Mouse (Mus musculus) neural tube, embryonic 12.5 days (tissue): Measurements from ENCODE around the gene Osgin1. TPM values are rescaled to one million over a fixed set of nuclear protein-coding genes. Genes with fewer than 3 reads are reported as not detected.

ENCODE experiments used
- ATAC-seq: fragments of 200-750 bp; cut with Nextera tagmentation; 2 replicates; pipeline ENCODE4 v1.8.0; 2017; ENCODE audit warnings: low read depth, mild to moderate bottlenecking, moderate TSS enrichment, moderate library complexity; ENCODE audit not compliant: low FRiP score
- H3K27ac ChIP-seq: fragments of 300-500 bp; sonication (generic); 2 replicates; pipeline ENCODE4 v1.5.1; 2016
- H3K27me3 ChIP-seq: fragments of 300-500 bp; sonication (generic); replicated peaks from 2 replicates; pipeline ENCODE4 v1.6.1; 2016; ENCODE audit warnings: mild to moderate bottlenecking
- H3K36me3 ChIP-seq: fragments of 300-500 bp; sonication (generic); 2 replicates; pipeline ENCODE4 v1.6.1; 2016; ENCODE audit warnings: mild to moderate bottlenecking
- H3K4me1 ChIP-seq: fragments of 300-500 bp; sonication (generic); 2 replicates; pipeline ENCODE4 v1.6.1; 2016
- H3K4me2 ChIP-seq: fragments of 300-500 bp; sonication (generic); replicated peaks from 2 replicates; pipeline ENCODE4 v1.6.1; 2016; ENCODE audit warnings: mild to moderate bottlenecking
- H3K4me3 ChIP-seq: fragments of 300-500 bp; sonication (generic); 2 replicates; pipeline ENCODE4 v1.5.1; 2016
- H3K9ac ChIP-seq: fragments of 300-500 bp; sonication (generic); 2 replicates; pipeline ENCODE4 v1.6.1; 2016; ENCODE audit warnings: mild to moderate bottlenecking
- H3K9me3 ChIP-seq: fragments of 300-500 bp; sonication (generic); 2 replicates; pipeline ENCODE4 v1.6.1; 2016; ENCODE audit warnings: mild to moderate bottlenecking
- WGBS: fragments of 180-500 bp; shearing (Covaris S2); methylation state at CpG from one replicate; pipeline ENCODE4 v1.1.7; 2016; 5-methylcytosine and 5-hydroxymethylcytosine counted together
- polyA plus RNA-seq: library from polyadenylated mRNA; unstranded; fragments of >200 nt; fragmentation: Nextera tagmentation; extraction: Ambion mirVana; gene quantifications from 2 replicates; pipeline ENCODE4 v1.2.1, GENCODE M21; 2016

Osgin1 gene
- 0.13 and 0.42 TPM in 2 replicates for polyA plus RNA-seq

DNA sequence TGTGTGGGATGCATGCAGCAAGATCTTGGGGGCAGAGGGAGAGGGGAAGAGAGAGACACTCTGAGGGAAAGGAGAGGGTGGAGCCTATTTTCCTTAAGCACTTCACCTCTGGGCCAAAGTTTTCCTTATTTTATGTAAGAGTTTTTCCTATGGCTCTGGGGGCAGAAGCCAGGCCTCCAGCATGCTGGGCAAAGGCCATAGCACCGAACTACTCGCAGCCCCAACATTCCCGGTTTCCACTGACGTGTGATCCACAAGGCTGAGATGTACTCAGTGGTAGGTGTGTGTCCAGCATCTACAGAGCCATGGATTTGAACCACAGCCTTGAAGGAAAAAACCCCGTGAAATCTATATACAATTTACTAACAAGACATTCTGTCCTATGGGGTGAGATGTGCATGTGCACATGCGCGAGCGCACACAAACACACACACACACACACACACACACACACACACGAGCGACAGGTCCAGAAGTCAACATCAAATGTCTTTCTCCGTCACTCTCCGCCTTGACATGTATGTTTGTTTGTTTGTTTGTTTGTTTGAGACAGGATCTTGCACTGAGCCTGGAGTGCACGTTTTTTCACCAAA, at the start of gene Osgin1:
Gene Osgin1 (plus strand): TSS at position 543 of the 593 bp plus-strand sequence.
- Histone ChIP-seq H3K9ac (no peak within 1 kb of the TSS), H3K4me3 (no peak within 1 kb of the TSS), H3K4me1 (0 out of 2 replicates have a peak, but pooled peaks cover 3% of the 10 kb centered on the region), H3K27me3 (no peaks in the 10 kb centered on the region), H3K9me3 (no peaks in the 10 kb centered on the region), H3K27ac (no peak within 1 kb of the TSS), H3K36me3 (no peaks in the 10 kb centered on the region), H3K4me2 (no peak within 1 kb of the TSS)
- no peak for ATAC-seq
- 89% methylated on average over 13 of the region's 13 CpGs for WGBS

DNA sequence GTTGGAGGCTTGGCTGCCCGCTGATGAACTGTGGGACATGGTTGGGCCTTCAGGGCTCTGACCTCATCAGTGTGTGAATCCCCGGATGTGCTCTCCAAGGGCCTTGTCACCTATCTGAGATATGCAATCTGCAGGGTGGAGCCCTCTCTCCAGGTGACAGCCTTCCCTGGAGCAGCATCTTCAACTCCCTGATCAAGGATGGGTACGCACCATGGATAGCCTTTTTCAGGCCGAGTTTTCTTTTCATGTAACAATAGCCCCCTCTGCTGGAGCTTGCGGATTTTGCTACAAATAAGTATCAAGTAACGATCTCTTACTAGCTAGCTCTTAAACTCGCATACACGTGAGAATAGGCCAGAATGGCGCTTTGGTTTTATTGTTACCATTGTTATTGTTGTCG, 49.4 kb upstream of the Osgin1 start:
- no peak overlapping the region for H3K9ac ChIP-seq
- H3K27me3 ChIP-seq = no peaks in the 10 kb centered on the region
- no peaks in the 10 kb centered on the region for H3K36me3 ChIP-seq
- H3K4me3 ChIP-seq = no peak overlapping the region
- no peak overlapping the region for H3K27ac ChIP-seq
- ATAC-seq = no peak
- 21% methylated on average over 10 of the region's 10 CpGs for WGBS
- H3K9me3 ChIP-seq = no peaks in the 10 kb centered on the region
- H3K4me1 ChIP-seq = no peaks in the 10 kb centered on the region
- no peak overlapping the region for H3K4me2 ChIP-seq

- Histone ChIP-seq H3K9me3 (no peaks in the 10 kb centered on the region), H3K27me3 (no peaks in the 10 kb centered on the region), H3K36me3 (no peaks in the 10 kb centered on the region), H3K9ac (no peak overlapping the region), H3K4me2 (no peak overlapping the region), H3K4me1 (no peaks in the 10 kb centered on the region), H3K4me3 (no peak overlapping the region), H3K27ac (no peak overlapping the region)
- WGBS = 80% methylated on average over 6 of the region's 6 CpGs
- no peak for ATAC-seq
Measured at GRCm38 (mm10) chr8:119385854-119386253, 48.1 kb upstream of the Osgin1 start.

GRCm38 (mm10) chr8:119386988-119387387, 46.9 kb upstream of the Osgin1 start:
- no peak overlapping the region for H3K27ac ChIP-seq
- no peaks in the 10 kb centered on the region for H3K4me1 ChIP-seq
- no peak overlapping the region for H3K4me2 ChIP-seq
- H3K36me3 ChIP-seq = no peaks in the 10 kb centered on the region
- H3K4me3 ChIP-seq = no peak overlapping the region
- no peaks in the 10 kb centered on the region for H3K9me3 ChIP-seq
- ATAC-seq = no peak
- WGBS = 79% methylated on average over 6 of the region's 6 CpGs
- no peaks in the 10 kb centered on the region for H3K27me3 ChIP-seq
- no peak overlapping the region for H3K9ac ChIP-seq

GRCm38 (mm10) chr8:119394097-119394496, 39.8 kb upstream of the Osgin1 start:
- peak overlapping the region; percentile 94 for H3K9ac ChIP-seq

DNA sequence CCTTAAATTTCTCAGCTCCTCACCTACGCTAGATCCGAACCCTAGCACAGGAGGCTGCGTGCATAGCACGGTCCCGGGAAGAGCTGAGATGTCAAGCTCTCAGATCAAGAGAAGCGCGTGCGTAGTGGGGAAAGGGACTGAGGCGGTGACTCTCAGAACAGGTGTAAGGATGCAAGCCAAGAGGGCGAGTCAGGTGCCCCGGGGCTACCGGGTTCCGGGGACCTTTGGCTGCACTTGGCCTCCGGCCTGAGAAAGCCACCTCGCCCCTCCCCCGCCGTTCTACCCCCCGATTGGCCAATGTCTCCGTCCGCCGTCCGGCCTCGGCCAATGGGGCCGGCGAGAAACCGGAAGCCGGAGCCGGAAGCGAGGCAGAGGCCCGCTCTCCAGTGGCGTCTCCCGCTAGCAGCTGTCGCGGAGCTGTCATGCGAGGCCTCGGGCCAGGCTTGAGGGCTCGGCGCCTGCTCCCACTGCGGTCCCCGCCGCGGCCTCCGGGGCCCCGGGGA, 39.3 kb upstream of the Osgin1 start, which contains the start of gene Mlycd:
Gene Mlycd (plus strand): TSS at position 355 of the 503 bp plus-strand sequence.
- H3K27me3 ChIP-seq = no peaks in the 10 kb centered on the region
- peak within 1 kb of the TSS; percentile 94 for H3K9ac ChIP-seq
- no peaks in the 10 kb centered on the region for H3K9me3 ChIP-seq
- H3K36me3 ChIP-seq = no peaks in the 10 kb centered on the region
- peak within 1 kb of the TSS; percentile 83 for H3K27ac ChIP-seq
- peak; percentile 96 for ATAC-seq
- H3K4me2 ChIP-seq = peak within 1 kb of the TSS; percentile 100
- H3K4me3 ChIP-seq = peak within 1 kb of the TSS; percentile 93
- 3% methylated on average over 44 of the region's 44 CpGs for WGBS
- H3K4me1 ChIP-seq = peaks cover 13% of the 10 kb centered on the region

More at GRCm38 (mm10) chr8:119394097-119394496, 39.8 kb upstream of the Osgin1 start:
- ATAC-seq = no peak
- H3K4me1 ChIP-seq = peaks cover 13% of the 10 kb centered on the region
- no peak overlapping the region for H3K27ac ChIP-seq
- peak overlapping the region; percentile 93 for H3K4me3 ChIP-seq
- H3K36me3 ChIP-seq = no peaks in the 10 kb centered on the region
- peak overlapping the region; percentile 100 for H3K4me2 ChIP-seq
- WGBS = 82% methylated on average over 9 of the region's 9 CpGs
- no peaks in the 10 kb centered on the region for H3K9me3 ChIP-seq
- H3K27me3 ChIP-seq = no peaks in the 10 kb centered on the region

DNA sequence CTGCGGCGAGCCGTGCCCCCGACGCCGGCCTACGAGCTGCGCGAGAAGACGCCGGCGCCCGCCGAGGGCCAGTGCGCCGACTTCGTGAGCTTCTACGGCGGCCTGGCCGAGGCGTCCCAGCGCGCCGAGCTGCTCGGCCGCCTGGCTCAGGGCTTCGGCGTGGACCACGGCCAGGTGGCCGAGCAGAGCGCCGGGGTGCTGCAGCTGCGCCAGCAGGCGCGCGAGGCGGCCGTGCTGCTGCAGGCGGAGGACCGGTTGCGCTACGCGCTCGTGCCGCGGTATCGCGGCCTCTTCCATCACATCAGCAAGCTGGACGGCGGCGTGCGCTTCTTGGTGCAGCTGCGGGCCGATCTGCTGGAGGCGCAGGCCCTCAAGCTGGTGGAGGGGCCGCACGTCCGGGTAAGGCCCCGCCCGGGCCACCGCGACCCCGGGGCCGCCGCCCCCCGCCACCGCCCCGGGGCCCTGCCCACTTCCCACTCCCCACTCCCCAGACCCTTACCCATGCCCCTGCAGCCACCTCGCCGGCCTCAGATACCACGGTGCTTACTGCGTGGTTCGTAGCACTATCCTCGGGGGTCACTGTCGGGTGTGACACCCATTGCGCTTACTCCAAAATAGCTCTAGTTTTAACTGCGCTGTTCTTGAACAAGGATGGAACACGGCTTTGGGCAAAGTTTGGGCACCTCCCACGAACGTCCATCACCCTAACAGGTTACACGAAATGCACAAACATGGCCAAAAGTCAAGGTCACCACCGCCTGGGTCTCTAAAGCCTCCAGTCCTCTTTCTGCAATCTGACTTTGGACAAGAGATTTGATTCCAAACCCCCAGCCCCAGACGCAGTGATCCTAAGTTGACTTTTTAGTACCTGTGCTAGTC, 38.6 kb upstream of the Osgin1 start:
- Histone ChIP-seq H3K36me3 (no peaks in the 10 kb centered on the region), H3K27ac (peak overlapping the region; percentile 83), H3K27me3 (no peaks in the 10 kb centered on the region), H3K9me3 (no peaks in the 10 kb centered on the region), H3K4me2 (peak overlapping the region; percentile 100), H3K4me1 (peaks cover 13% of the 10 kb centered on the region), H3K9ac (peak overlapping the region; percentile 94), H3K4me3 (peak overlapping the region; percentile 93)
- WGBS = 6% methylated on average over 83 of the region's 83 CpGs
- peak; percentile 63 for ATAC-seq

GRCm38 (mm10) chr8:119398558-119398957, 35.4 kb upstream of the Osgin1 start:
- Histone ChIP-seq H3K4me1 (peaks cover 13% of the 10 kb centered on the region), H3K27me3 (no peaks in the 10 kb centered on the region), H3K9ac (no peak overlapping the region), H3K36me3 (peaks cover 6% of the 10 kb centered on the region; the same call in 1 of the 2 replicates), H3K4me3 (no peak overlapping the region), H3K4me2 (no peak overlapping the region), H3K9me3 (no peaks in the 10 kb centered on the region), H3K27ac (no peak overlapping the region)
- no peak for ATAC-seq
- WGBS = 87% methylated on average over 9 of the region's 9 CpGs

- ATAC-seq = no peak
Measured at GRCm38 (mm10) chr8:119399255-119399654, 34.7 kb upstream of the Osgin1 start.

DNA sequence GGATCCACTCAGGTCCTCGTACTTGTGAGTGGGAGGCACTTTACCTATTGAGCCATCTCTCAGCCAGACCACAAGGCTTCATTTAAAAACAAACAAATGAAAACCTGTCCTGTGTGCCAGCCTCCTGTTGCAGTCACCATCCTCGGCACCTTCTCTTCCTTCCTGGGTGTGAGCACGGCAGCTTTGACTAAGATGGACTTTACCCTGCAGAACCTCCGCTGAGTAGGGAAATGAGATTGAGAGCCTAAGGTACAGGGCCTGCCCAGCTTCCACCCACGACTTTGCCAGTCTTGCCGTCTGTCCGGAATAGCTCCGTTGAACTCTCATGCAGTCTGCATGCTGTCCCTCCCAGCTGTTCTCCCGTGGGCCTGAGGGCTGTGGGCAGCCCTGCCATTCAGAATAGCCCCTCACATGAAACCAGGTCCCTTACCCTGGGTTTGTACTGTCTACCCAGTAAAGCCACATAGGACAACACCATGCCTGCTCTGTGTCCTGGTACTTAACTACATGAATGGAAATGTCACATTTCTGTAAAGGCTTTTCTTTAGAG, 33.7 kb upstream of the Osgin1 start:
- 87% methylated on average over 9 of the region's 9 CpGs for WGBS
- Histone ChIP-seq H3K4me2 (no peak overlapping the region), H3K36me3 (peaks cover 15% of the 10 kb centered on the region), H3K4me3 (no peak overlapping the region), H3K4me1 (peaks cover 9% of the 10 kb centered on the region), H3K9me3 (no peaks in the 10 kb centered on the region), H3K9ac (no peak overlapping the region), H3K27ac (no peak overlapping the region), H3K27me3 (no peaks in the 10 kb centered on the region)
- no peak for ATAC-seq

More at GRCm38 (mm10) chr8:119399255-119399654, 34.7 kb upstream of the Osgin1 start:
- H3K9ac ChIP-seq = no peak overlapping the region
- H3K36me3 ChIP-seq = peaks cover 6% of the 10 kb centered on the region; the same call in 1 of the 2 replicates
- H3K4me2 ChIP-seq = no peak overlapping the region
- 56% methylated on average over 6 of the region's 6 CpGs for WGBS
- no peak overlapping the region for H3K27ac ChIP-seq
- H3K9me3 ChIP-seq = no peaks in the 10 kb centered on the region
- no peak overlapping the region for H3K4me3 ChIP-seq
- H3K27me3 ChIP-seq = no peaks in the 10 kb centered on the region
- peaks cover 12% of the 10 kb centered on the region for H3K4me1 ChIP-seq

DNA sequence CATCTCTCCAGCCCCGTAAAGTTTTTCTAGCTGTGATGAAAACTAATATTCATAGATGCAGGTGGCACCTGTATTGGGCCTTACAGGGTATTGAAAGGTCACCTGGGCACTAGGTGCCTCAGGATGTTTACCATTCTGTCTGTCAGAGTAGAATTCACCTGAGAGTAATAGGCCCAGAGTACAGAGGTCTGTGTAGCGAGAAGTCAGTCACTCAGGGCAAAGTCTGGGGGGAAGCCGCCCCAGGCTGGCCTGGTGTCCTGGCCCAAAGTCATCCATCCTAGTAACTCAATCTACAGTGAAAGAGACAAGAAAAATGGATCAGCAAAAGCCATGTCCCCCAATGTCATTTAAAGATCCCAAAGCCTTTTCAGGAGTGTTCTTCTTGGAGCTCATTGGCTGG, 33.0 kb upstream of the Osgin1 start:
- no peak overlapping the region for H3K4me3 ChIP-seq
- no peaks in the 10 kb centered on the region for H3K27me3 ChIP-seq
- H3K4me1 ChIP-seq = peaks cover 2% of the 10 kb centered on the region
- H3K36me3 ChIP-seq = peaks cover 17% of the 10 kb centered on the region
- no peaks in the 10 kb centered on the region for H3K9me3 ChIP-seq
- no peak overlapping the region for H3K4me2 ChIP-seq
- no peak overlapping the region for H3K27ac ChIP-seq
- 85% methylated on average over 3 of the region's 3 CpGs for WGBS
- no peak for ATAC-seq
- no peak overlapping the region for H3K9ac ChIP-seq

- Histone ChIP-seq H3K9me3 (no peaks in the 10 kb centered on the region), H3K4me2 (no peak overlapping the region), H3K36me3 (peaks cover 32% of the 10 kb centered on the region), H3K4me3 (no peak overlapping the region), H3K27ac (no peak overlapping the region), H3K27me3 (no peaks in the 10 kb centered on the region), H3K4me1 (no peaks in the 10 kb centered on the region), H3K9ac (no peak overlapping the region)
- no peak for ATAC-seq
- 76% methylated on average over 10 of the region's 10 CpGs for WGBS
Measured at GRCm38 (mm10) chr8:119403912-119404311, 30.0 kb upstream of the Osgin1 start.
